Mouse (Mus musculus): ENCODE results near the gene Arid3a. TPM values are rescaled to one million over a fixed set of nuclear protein-coding genes. Genes with fewer than 3 reads are reported as not detected.

The Arid3a gene
- polyA plus RNA-seq, 1 experiment from 2014 or later = 2.1 TPM

DNA sequence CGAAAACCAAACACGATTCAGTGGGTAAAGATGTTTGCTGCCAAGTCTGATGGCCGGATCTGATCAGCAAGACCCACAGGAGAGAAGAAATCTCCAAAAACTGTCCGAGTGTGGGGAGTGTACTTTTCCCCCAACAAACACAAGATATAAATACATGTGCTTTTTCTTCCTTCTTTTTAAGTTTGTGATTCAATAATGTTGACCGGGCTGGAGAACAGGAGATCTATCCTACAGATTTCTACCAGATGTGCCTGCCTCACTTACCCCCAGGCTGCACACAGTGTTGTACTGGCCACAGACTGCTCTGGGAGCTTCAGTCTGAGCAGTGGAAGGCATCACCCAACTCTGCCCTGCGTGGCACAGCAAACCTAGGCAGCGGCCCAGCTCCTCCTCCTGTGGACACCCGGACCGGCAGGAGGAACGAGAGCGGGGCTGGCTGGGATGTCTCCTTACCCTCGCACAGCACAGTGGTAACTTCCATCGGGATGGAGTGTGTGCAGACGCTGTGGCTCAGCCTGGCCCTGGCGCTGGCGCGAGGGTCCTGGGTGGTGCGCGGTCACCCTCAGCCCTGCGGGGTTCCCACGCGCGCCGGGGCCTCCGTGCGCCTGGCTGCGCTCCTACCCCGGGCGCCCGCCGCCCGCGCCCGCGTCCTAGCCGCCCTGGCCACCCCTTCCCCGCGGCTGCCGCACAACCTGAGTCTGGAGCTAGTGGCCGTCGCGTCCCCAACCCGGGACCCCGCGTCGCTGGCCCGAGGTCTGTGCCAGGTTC, 43.8 kb downstream of the Arid3a start, which contains the start of gene Grin3b:
Grin3b (plus strand) TSS at position 301 of the 768 bp plus-strand sequence.
- H3K4me1 ChIP-seq (replicated peaks) = peaks cover 14% of the 10 kb centered on the region
- peaks cover 47% of the 10 kb centered on the region for H3K27me3 ChIP-seq

DNA sequence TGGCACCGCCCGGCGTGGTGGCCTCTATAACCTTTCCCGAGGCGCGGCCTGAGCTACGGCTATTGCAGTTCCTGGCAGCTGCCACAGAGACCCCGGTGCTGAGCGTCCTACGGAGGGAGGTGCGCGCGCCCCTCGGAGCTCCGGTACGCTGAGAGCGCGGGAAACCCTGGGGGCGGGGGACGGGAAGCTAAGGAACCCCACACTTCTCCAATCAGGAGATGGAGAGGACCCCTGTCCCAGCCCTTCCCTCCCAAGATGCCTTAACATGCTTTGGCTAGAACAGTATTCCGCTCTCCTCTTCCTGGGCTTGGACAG, 44.3 kb downstream of the Arid3a start:
- peaks cover 47% of the 10 kb centered on the region for H3K27me3 ChIP-seq
- peaks cover 14% of the 10 kb centered on the region for H3K4me1 ChIP-seq (replicated peaks)
- peak overlapping the region; percentile 44 for H3K4me3 ChIP-seq
- 6% methylated on average over 21 of the region's 21 CpGs for WGBS
- peak overlapping the region; percentile 75 for H3K4me2 ChIP-seq
- peak overlapping the region; percentile 37 for H3K9ac ChIP-seq
- H3K36me3 ChIP-seq = peaks cover 34% of the 10 kb centered on the region
- no peaks in the 10 kb centered on the region for H3K9me3 ChIP-seq (replicated peaks)
- H3K27ac ChIP-seq = no peak overlapping the region
- no peak for ATAC-seq (replicated peaks; ENCODE audit: insufficient number of reproducible peaks, insufficient read depth, low FRiP score, low read depth)

More for the DNA sequence above, 43.8 kb downstream of the Arid3a start, which contains the start of gene Grin3b:
- Histone ChIP-seq H3K9me3 (replicated peaks) (no peaks in the 10 kb centered on the region), H3K4me2 (peak within 1 kb of the TSS; percentile 75), H3K27ac (no peak within 1 kb of the TSS), H3K4me3 (peak within 1 kb of the TSS; percentile 44), H3K9ac (peak within 1 kb of the TSS; percentile 37), H3K36me3 (peaks cover 34% of the 10 kb centered on the region)
- no peak for ATAC-seq (replicated peaks; ENCODE audit: insufficient number of reproducible peaks, insufficient read depth, low FRiP score, low read depth)
- WGBS = 7% methylated on average over 47 of the region's 47 CpGs

DNA sequence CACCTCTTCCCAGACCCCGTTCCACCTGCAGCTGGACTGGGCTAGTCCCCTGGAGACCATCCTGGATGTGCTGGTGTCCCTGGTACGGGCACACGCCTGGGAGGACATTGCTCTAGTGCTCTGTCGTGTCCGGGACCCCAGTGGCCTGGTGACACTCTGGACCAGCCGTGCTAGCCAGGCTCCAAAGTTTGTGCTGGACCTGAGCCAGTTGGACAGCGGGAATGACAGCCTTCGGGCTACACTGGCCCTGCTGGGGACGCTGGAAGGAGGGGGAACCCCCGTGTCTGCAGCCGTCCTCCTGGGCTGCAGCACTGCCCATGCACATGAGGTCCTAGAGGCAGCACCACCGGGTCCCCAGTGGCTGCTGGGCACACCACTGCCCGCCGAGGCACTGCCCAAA, 46.0 kb downstream of the Arid3a start:
- Histone ChIP-seq H3K36me3 (peaks cover 34% of the 10 kb centered on the region), H3K27me3 (peaks cover 47% of the 10 kb centered on the region), H3K4me2 (no peak overlapping the region), H3K9ac (peak overlapping the region; percentile 25), H3K27ac (no peak overlapping the region), H3K4me3 (no peak overlapping the region), H3K4me1 (replicated peaks) (peaks cover 14% of the 10 kb centered on the region), H3K9me3 (replicated peaks) (no peaks in the 10 kb centered on the region)
- no peak for ATAC-seq (replicated peaks; ENCODE audit: insufficient number of reproducible peaks, insufficient read depth, low FRiP score, low read depth)
- WGBS = 38% methylated on average over 14 of the region's 14 CpGs

DNA sequence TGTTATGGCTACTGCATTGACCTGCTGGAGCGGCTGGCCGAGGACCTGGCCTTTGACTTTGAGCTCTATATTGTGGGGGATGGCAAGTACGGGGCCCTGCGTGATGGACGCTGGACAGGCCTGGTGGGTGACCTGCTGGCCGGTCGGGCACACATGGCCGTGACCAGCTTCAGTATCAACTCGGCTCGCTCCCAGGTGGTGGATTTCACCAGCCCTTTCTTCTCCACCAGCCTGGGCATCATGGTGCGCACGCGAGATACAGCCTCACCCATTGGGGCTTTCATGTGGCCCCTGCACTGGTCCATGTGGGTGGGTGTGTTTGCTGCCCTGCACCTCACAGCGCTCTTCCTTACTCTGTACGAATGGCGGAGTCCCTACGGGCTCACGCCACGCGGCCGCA, 47.2 kb downstream of the Arid3a start:
- Histone ChIP-seq H3K27ac (no peak overlapping the region), H3K4me1 (replicated peaks) (peaks cover 14% of the 10 kb centered on the region), H3K4me3 (no peak overlapping the region), H3K9ac (no peak overlapping the region), H3K9me3 (replicated peaks) (no peaks in the 10 kb centered on the region), H3K27me3 (peaks cover 44% of the 10 kb centered on the region), H3K36me3 (peaks cover 41% of the 10 kb centered on the region), H3K4me2 (no peak overlapping the region)
- WGBS = 89% methylated on average over 21 of the region's 21 CpGs
- ATAC-seq (replicated peaks; ENCODE audit: insufficient number of reproducible peaks, insufficient read depth, low FRiP score, low read depth) = no peak

DNA sequence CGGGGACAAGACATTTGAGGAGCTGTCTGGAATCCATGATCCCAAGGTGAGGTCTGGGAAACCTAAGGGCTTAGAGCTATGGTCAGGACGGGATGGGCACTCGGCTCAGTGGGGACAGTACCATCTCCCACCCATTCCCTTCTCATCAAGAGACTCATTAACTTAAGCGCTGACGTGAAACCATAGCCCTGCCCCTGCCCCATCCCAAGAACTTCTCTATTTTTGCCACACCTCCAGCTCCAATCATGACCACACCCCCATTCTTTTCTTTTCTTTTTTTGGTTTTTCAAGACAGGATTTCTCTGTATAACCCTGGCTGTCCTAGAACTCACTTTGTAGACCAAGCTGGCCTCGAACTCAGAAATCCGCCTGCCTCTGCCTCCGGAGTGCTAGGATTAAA, 47.8 kb downstream of the Arid3a start:
- WGBS = 85% methylated on average over 8 of the region's 8 CpGs

DNA sequence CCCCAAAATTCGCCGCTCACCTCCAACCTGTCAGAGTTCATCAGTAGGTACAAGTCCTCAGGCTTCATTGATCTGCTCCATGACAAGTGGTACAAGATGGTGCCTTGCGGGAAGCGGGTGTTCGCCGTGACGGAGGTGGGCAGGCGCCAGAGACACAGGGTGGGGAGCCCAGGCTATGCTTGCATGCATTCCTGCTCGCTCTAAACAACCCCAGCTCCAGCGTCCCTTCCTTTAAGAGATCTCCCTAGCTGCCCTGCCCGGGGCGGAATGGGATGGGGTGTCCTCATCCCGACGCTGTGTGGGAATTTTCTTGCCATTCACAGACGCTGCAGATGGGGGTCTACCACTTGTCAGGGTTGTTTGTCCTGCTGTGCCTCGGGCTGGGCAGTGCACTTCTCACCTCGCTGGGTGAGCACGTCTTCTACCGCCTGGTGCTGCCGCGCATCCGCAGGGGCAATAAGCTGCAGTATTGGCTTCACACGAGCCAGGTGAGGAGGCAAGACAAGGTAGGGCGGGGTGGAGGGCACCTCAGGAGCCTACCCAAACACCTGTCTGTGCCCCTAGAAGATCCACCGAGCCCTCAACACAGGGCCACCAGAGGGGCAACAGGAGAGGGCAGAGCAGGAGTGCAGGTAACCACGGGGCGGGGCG, 49.4 kb downstream of the Arid3a start:
- Histone ChIP-seq H3K36me3 (peaks cover 45% of the 10 kb centered on the region), H3K27ac (no peak overlapping the region), H3K4me2 (no peak overlapping the region), H3K27me3 (peaks cover 25% of the 10 kb centered on the region), H3K9ac (no peak overlapping the region), H3K4me3 (no peak overlapping the region), H3K9me3 (replicated peaks) (no peaks in the 10 kb centered on the region), H3K4me1 (replicated peaks) (peaks cover 14% of the 10 kb centered on the region)
- WGBS = 83% methylated on average over 28 of the region's 28 CpGs
- ATAC-seq (replicated peaks; ENCODE audit: insufficient number of reproducible peaks, insufficient read depth, low FRiP score, low read depth) = no peak

More for the DNA sequence above, 47.8 kb downstream of the Arid3a start:
- H3K9me3 ChIP-seq (replicated peaks) = no peaks in the 10 kb centered on the region
- no peak overlapping the region for H3K9ac ChIP-seq
- no peak overlapping the region for H3K4me3 ChIP-seq
- H3K4me2 ChIP-seq = no peak overlapping the region
- H3K27me3 ChIP-seq = peaks cover 38% of the 10 kb centered on the region
- ATAC-seq (replicated peaks; ENCODE audit: insufficient number of reproducible peaks, insufficient read depth, low FRiP score, low read depth) = no peak
- H3K27ac ChIP-seq = no peak overlapping the region
- H3K4me1 ChIP-seq (replicated peaks) = peaks cover 15% of the 10 kb centered on the region
- H3K36me3 ChIP-seq = peaks cover 45% of the 10 kb centered on the region

DNA sequence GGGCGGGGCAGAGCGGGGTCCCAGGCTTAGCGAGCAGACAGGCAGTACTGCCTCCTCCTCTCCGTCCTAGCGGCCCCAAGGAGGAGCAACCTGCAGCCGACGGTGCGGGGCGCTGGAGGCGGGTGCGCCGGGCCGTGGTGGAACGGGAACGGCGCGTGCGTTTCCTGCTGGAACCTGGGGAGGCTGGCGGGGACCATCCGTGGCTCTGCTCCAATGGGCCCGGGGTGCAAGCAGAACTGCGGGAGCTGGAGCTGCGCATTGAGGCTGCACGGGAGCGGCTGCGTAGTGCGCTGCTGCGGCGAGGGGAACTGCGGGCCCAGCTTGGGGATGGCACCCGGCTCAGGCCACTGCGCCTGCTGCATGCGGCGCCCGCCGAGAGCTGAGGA, 49.9 kb downstream of the Arid3a start:
- Histone ChIP-seq H3K27ac (no peak overlapping the region), H3K4me3 (no peak overlapping the region), H3K4me1 (replicated peaks) (peaks cover 16% of the 10 kb centered on the region), H3K9me3 (replicated peaks) (no peaks in the 10 kb centered on the region), H3K9ac (no peak overlapping the region), H3K4me2 (no peak overlapping the region), H3K27me3 (peaks cover 20% of the 10 kb centered on the region), H3K36me3 (peaks cover 45% of the 10 kb centered on the region)
- no peak for ATAC-seq (replicated peaks; ENCODE audit: insufficient number of reproducible peaks, insufficient read depth, low FRiP score, low read depth)
- WGBS = 79% methylated on average over 36 of the region's 36 CpGs

DNA sequence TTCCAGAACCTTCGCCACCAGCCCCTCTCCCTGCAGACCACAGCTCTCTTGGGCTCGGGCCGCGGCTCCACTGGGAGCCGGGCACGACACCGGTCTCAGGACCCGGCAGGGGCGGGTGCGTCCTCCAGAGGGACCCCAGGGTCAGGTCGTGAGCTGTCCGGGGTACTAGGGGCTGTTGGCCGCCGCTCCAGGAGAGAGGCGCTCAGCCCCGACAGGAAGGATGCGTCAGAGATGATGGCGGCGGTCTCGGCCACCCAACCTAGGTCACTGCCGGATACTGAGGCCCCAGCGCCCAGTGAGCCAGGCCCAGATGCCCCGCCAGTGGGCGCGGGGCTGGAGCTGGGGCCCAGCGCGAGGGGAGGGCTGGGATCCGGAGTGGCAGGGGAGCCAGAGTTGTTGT, 50.5 kb downstream of the Arid3a start:
- H3K36me3 ChIP-seq = peaks cover 45% of the 10 kb centered on the region

DNA sequence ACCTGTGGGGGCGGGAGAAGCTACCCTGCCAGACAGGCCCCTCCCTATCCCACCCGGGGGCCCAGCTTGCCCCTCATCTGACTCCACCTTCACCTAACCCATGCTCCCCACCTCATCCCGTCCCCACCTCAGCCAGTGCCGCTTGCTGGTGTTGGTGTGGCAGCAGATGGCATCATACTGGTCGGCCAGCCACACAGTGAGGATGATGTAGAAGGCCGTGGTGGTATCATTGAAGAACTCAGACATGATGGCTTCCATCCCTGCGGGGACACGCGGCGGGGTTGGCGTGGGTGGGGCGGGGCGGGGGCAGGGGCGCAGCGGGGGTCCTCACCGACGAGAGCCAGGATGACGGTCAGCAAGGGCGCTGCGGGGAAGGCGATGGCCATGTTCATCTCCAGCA, 51.2 kb downstream of the Arid3a start:
- ATAC-seq (replicated peaks; ENCODE audit: insufficient number of reproducible peaks, insufficient read depth, low FRiP score, low read depth) = no peak
- WGBS = 91% methylated on average over 21 of the region's 21 CpGs
- no peak overlapping the region for H3K27ac ChIP-seq
- peaks cover 6% of the 10 kb centered on the region for H3K27me3 ChIP-seq
- H3K4me2 ChIP-seq = no peak overlapping the region
- no peaks in the 10 kb centered on the region for H3K9me3 ChIP-seq (replicated peaks)
- peaks cover 45% of the 10 kb centered on the region for H3K36me3 ChIP-seq
- no peak overlapping the region for H3K9ac ChIP-seq
- H3K4me3 ChIP-seq = no peak overlapping the region
- peaks cover 22% of the 10 kb centered on the region for H3K4me1 ChIP-seq (replicated peaks)

More for the DNA sequence above, 50.5 kb downstream of the Arid3a start:
- WGBS = 83% methylated on average over 28 of the region's 28 CpGs
- no peak overlapping the region for H3K4me2 ChIP-seq
- no peaks in the 10 kb centered on the region for H3K9me3 ChIP-seq (replicated peaks)
- peaks cover 20% of the 10 kb centered on the region for H3K4me1 ChIP-seq (replicated peaks)
- no peak overlapping the region for H3K9ac ChIP-seq
- ATAC-seq (replicated peaks; ENCODE audit: insufficient number of reproducible peaks, insufficient read depth, low FRiP score, low read depth) = no peak
- peaks cover 13% of the 10 kb centered on the region for H3K27me3 ChIP-seq
- no peak overlapping the region for H3K4me3 ChIP-seq
- H3K27ac ChIP-seq = no peak overlapping the region

DNA sequence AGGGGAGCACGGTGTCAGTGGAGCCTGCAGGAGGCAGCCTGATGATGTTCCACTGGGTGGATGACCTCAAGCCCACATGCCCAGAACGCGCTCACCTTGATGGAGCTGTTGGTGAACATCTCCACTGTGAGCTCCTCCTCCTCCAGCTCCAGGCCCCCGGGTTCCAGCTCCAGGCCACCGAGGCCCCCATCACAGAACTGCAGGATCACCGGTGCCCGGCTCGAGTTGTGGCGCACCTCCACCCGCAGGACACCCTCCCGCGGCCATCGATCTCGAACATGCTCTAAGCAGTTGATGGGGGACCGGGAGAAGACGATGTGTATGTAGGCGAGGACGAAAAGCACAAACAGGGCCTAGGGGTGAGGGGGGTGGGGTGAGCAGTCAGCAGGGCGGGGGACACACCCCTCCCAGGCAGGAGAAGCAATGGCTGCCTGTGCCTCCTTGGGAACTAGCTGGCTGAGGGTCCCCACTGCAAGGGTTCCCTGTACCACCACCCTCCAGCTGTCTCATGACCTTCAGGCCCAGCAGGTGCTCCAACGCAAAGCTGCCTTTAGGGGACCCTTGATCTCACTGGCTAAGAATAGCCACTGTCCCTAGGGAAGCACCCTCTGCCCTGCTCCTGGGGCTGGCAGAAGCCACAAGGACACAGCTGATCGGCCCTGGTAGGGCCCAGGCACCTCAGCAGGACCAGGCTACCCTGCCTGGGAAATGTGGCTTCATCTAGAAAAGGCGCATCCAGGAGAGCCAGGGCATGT, 52.7 kb downstream of the Arid3a start:
- Histone ChIP-seq H3K36me3 (peaks cover 45% of the 10 kb centered on the region), H3K27ac (peak overlapping the region; percentile 40; the same call in 1 of the 2 replicates), H3K4me1 (replicated peaks) (peaks cover 27% of the 10 kb centered on the region), H3K4me2 (no peak overlapping the region), H3K9me3 (replicated peaks) (no peaks in the 10 kb centered on the region), H3K27me3 (no peaks in the 10 kb centered on the region), H3K4me3 (no peak overlapping the region), H3K9ac (no peak overlapping the region)
- 86% methylated on average over 22 of the region's 22 CpGs for WGBS
- no peak for ATAC-seq (replicated peaks; ENCODE audit: insufficient number of reproducible peaks, insufficient read depth, low FRiP score, low read depth)

DNA sequence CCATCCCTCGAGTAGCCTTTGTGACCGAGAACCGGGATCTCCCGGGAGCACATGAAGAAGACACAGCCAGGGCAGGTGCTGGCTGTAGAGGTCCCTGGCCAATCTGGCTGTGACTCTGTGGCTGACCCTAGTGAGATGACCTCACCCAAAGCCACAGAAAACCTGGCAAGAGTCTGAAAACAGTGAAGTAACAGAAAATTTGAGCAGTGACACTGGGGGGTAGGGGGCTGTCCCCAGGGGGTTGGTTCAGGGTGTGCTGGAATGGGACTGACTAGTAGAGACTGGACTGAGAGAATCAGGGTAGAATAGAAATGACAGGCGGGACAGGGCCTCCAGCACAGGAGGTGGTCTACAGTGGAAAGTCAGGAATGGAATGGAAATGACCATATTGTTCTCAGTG, 56.4 kb downstream of the Arid3a start:
- peaks cover 53% of the 10 kb centered on the region for H3K4me1 ChIP-seq (replicated peaks)
- peaks cover 13% of the 10 kb centered on the region for H3K36me3 ChIP-seq
- peak overlapping the region; percentile 74 for H3K4me3 ChIP-seq
- H3K27me3 ChIP-seq = no peaks in the 10 kb centered on the region
- peak overlapping the region; percentile 92 for H3K9ac ChIP-seq
- peak overlapping the region; percentile 75 for H3K4me2 ChIP-seq
- no peaks in the 10 kb centered on the region for H3K9me3 ChIP-seq (replicated peaks)
- whole genome bisulfite sequencing = 72% methylated on average over 5 of the region's 5 CpGs
- H3K27ac ChIP-seq = peak overlapping the region; percentile 92
- ATAC-seq (replicated peaks; ENCODE audit: insufficient number of reproducible peaks, insufficient read depth, low FRiP score, low read depth) = no peak
